ENCODE assay signal across 1 mouse cellular context in genomic region chr2:150656112-150656511, GRCm38 (mm10).
TF ChIP-seq lines count a peak whose summit lies in the region.

No protein-coding gene starts in this region.

TF ChIP-seq in CH12.LX, 34 proteins besides CTCF, POLR2A, EP300 and RAD21 (continued from another document):
- TF ChIP-seq POLR2AphosphoS2 (IDR thresholded peaks at IDR 0.05; ENCODE audit: low read depth, low read length) = no peak
- no peak for TF ChIP-seq MAX (IDR thresholded peaks at IDR 0.05; ENCODE audit: low read length)
- no peak for TF ChIP-seq USF2 (conservative IDR thresholded peaks at IDR 0.05; ENCODE audit: low read depth, low read length)
- TF ChIP-seq ZNF384 (IDR thresholded peaks at IDR 0.05; ENCODE audit: low read depth, low read length) = no peak
- TF ChIP-seq BHLHE40 (IDR thresholded peaks at IDR 0.05; ENCODE audit: low read depth, low read length) = no peak
- TF ChIP-seq ELF1 (IDR thresholded peaks at IDR 0.05; ENCODE audit: low read depth, low read length) = no peak
- no peak for TF ChIP-seq ZC3H11A (IDR thresholded peaks at IDR 0.05; ENCODE audit: low read depth, low read length)
- no peak for TF ChIP-seq CHD1 (IDR thresholded peaks at IDR 0.05; ENCODE audit: low read depth, low read length)
- TF ChIP-seq RCOR1 (conservative IDR thresholded peaks at IDR 0.05; ENCODE audit: low read depth, low read length) = no peak
- no peak for TF ChIP-seq GABPA (IDR thresholded peaks at IDR 0.05; ENCODE audit: insufficient replicate concordance, low read depth, low read length)
- no peak for TF ChIP-seq UBTF (IDR thresholded peaks at IDR 0.05; ENCODE audit: low read depth, low read length)
- no peak for TF ChIP-seq MEF2A (IDR thresholded peaks at IDR 0.05; ENCODE audit: borderline replicate concordance, low read depth, low read length)
- TF ChIP-seq ZKSCAN1 (IDR thresholded peaks at IDR 0.05; ENCODE audit: borderline replicate concordance, low read depth, low read length) = no peak
TF ChIP-seq in CH12.LX: peak in this region for 0.
